Mouse (Mus musculus) heart, postnatal 14 days (tissue): ENCODE results near the gene Llcfc1. TPM values are rescaled to one million over a fixed set of nuclear protein-coding genes. Genes with fewer than 3 reads are reported as not detected.

Experiments used
- DNase-seq, 2 experiments: peaks; one replicate each; pipeline ENCODE4 v3.0.0; 2021 to 2022
- intact Hi-C: fragments of 180-260 bp; cut with DNase I; formaldehyde crosslinking; loops from one replicate; pipeline ENCODE4 v1.15.1; 2025
- total RNA-seq, 2 experiments: library from RNA; stranded (reverse); gene quantifications; 2 replicates each; pipeline ENCODE4 v1.2.3; 2021

Llcfc1 gene
- total RNA-seq, 2 experiments from 2014 or later: not detected

DNA sequence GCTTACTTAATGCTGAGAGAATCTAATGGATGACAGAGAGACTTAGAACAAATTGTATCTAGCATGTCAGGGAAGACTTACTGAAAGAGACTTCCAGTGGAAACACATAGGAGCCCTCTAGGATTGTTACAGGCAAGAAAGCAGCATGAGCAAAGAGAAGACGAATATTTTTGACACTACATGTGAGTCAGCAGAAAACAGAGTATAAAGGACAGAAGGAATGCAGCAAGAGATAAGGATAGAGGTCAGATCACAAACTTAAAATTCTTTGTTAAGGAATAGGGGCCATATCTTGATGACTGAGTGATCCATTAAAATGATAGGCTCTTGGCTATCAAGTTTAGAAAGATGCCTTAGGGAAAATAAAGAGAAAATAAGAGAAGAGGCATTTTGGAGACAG is 17.0 kb downstream of the Llcfc1 start:
- intact Hi-C loops: no loop called here
- DNase-seq: no peak

DNA sequence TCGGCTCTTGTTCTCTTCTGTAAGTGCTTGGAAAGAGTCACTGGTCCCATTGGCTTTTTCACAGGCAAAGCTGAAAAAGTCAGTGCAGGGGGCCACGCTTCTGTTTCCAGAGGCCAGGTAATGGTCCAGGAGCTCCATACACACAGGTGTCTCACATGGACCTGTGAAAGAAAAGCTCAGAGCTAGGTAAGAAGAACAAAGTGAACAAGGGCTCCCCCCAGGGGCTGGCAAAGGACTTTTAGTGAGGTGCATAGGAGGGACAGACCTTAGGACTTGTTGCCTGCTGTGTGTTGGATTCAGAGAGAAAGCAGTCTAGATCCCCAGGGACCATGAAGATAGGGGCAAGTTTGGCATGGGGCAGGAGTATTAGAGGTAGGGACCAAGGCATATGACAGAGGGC is 18.7 kb downstream of the Llcfc1 start:
- intact Hi-C loops: no loop called here
- DNase-seq: no peak

- intact Hi-C loops: no loop called here
- DNase-seq: no peak
These were observed 19.9 kb downstream of the Llcfc1 start, which contains the start of gene Kel for GRCm38 (mm10) chr6:41704123-41704522. Gene Kel (minus strand): TSS chr6:41704339.

- no peak for DNase-seq
- intact Hi-C loops: no loop called here
These were observed 22.0 kb downstream of the Llcfc1 start for GRCm38 (mm10) chr6:41706275-41706674.

- no peak for DNase-seq
- intact Hi-C loops: no loop called here
These were observed 26.1 kb downstream of the Llcfc1 start for GRCm38 (mm10) chr6:41710281-41710680.

- DNase-seq: no peak
- intact Hi-C loops: no loop called here
These were observed 37.2 kb downstream of the Llcfc1 start for GRCm38 (mm10) chr6:41721430-41721829.

DNA sequence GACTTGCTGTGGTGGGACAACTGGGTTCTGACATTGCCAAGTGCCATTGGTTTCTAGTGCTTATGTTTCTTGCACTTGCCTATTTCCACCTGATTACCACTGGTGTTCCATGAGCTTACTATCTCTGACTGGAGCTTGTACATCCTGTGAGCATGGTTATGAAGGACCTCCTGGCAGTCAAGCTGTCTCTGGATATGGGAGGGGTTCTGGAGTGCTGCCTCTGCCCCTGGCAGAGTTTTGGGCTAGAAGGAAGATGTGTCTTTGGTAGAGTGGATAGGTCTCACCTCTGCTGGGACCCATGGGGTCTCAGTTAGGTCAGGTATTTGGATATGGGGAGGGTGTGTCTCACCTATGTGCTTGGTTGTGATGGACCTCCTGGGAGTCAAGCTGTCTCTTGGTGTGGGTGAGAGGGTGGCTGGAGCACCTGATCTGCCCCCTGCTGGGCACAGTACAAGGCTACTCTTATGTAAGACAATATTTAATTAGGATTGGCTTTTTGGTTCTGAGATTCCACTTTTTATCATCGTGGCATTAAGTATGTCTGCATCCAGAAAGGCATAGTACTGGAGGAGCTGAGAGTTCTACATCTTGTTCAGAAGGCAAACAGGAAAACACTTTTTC is 43.9 kb downstream of the Llcfc1 start:
- no peak for DNase-seq
- intact Hi-C loops: no loop called here

DNA sequence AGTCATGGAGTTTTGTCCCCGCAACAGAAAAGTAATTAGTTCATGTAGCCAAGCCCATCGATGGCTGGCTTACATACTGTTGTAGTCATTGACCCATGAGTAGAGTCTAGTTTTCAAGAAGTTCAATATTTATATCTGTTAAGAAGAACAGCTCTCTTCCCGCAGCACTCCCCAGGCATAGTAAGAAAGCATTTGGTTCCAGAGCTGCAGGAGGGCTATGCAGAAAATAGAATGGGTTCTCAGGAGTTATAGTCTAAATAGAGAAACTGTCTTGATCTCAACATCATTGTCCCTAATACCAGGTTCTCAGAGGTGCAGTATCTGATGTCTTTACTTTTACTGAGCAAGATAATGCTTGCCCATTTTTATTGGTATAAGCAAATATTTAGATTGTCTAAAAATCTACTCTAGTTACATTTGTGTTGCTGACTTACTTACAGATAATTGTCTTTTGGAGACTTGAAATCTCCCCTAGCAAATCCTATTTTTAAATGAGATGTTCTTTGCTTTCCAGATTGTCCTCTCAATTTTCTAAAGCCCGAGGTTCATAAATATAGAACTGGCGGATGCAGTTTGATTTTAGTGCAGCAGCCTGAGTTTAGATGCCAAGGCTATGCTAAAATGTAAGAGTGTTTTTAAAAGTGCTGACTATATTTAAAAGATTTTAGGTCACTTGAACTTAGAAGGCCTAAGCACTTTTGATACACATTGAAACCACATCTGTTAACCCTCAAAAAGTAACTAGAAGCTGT is 50.7 kb downstream of the Llcfc1 start:
- intact Hi-C loops: no loop called here
- DNase-seq: no peak

Other genes with a start within 250 kb of the Llcfc1 start
- gene Gm10334, start 238.3 kb upstream of the Llcfc1 start, total RNA-seq: not detected
- gene Prss1, start 225.5 kb upstream of the Llcfc1 start, total RNA-seq: not detected
- gene Prss2, start 162.6 kb upstream of the Llcfc1 start, total RNA-seq: not detected
- 1 to 10 TPM; 2.7 to 6.6 TPM for gene Ephb6, start 78.9 kb upstream of the Llcfc1 start, total RNA-seq
- gene Trpv6, start 48.0 kb upstream of the Llcfc1 start, total RNA-seq: not detected
- not detected for gene Trpv5, start 3.7 kb upstream of the Llcfc1 start, total RNA-seq
- 1 to 10 TPM in 1 of 2 experiments, under 1 TPM in 1; 0.88 to 1.3 TPM for gene Kel, start 19.9 kb downstream of the Llcfc1 start, total RNA-seq
- gene Olfr459, start 90.7 kb downstream of the Llcfc1 start, total RNA-seq: not detected
- not detected for gene Pip, start 163.1 kb downstream of the Llcfc1 start, total RNA-seq
- gene Sval2, start 168.6 kb downstream of the Llcfc1 start, total RNA-seq: not detected